Mouse (Mus musculus) ovary, postnatal 14 days (tissue): ENCODE results near the gene Mvb12b.

Experiments
- DNase-seq: peaks from one replicate; pipeline ENCODE4 v3.0.0; 2022; ENCODE audit warnings: low spot score

Gene Mvb12b

DNA sequence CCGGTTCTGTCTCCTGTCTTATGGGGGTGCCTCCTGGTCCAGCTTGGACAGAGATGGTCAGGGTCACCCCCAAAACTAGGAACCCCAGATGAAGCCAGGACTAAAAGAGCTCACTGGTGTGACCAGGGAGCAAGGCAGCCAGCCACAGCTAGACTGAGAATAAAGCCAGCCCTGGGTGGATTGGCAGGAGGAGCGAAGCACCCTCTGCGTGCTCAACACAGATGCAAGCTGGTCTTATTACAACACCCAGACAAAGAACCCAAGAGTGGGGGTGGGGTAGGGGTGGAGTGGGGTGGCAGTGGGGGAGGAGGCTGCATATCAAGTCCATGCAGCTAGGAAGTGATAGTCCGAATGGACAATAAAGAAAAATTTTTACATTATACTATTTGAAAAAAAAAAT is 204.2 kb downstream of the Mvb12b start:
- no peak for DNase-seq

DNA sequence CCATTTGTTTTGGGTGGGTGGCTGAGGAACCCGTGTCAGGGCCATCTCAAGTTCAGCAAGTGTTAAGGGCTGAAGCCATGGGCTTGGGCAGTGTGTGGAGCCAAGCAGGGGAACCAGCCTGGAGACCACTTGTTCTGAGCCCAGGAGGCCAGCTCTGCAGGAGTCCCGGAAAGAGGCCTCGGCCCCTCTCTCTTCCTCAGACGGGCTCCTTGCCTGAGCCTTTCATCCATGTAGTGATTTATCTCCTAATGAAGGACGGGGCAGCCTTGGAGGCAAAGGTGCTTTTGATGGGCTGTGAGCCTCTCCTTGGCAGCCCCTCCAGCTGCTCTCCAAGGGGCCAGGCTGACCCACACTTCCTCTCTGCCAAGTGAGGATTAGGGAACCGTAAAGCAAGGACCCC is 204.7 kb downstream of the Mvb12b start:
- DNase-seq, result no peak

DNA sequence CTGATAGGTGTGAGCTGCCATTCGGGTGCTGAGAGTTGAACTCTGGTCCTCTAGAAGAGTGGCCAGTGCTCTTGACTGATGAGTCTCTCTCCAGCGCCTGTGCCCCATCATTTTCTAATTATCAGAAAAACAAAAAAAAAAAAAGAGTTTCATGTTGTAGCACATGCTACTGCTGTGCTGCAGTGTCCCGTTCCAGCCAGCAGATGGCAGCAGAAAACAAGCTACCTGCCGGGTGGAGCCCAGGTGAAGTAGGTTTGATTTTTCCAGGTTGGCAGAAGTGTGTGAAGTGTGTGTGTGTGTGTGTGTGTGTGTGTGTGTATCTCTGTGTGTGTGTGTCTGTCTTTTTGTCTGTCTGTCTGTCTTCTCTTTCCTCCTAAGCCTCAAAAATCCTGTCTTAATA is 205.5 kb downstream of the Mvb12b start:
- peak; percentile 61 for DNase-seq
